Mouse (Mus musculus) CH12.LX (cell line): ENCODE measurements around the gene Ankrd24.

Experiments
- CTCF ChIP-seq, 2 experiments: IDR thresholded peaks in 1 of 2; conservative IDR thresholded peaks in 1 of 2; 2 replicates each; pipeline ENCODE4 v1.5.1; 2011 to 2012; ENCODE audit warnings: low read depth in 2 of 2, low read length in 2 of 2, improper control_type of control experiment in 1 of 2, inconsistent platforms in 1 of 2, mild to moderate bottlenecking in 1 of 2, moderate library complexity in 1 of 2
- MAFK ChIP-seq: IDR thresholded peaks from 2 replicates; pipeline ENCODE4 v1.6.1; 2011; ENCODE audit warnings: low read length, improper control_type of control experiment; ENCODE audit not compliant: insufficient replicate concordance
- MYC ChIP-seq: IDR thresholded peaks from 2 replicates; pipeline ENCODE4 v1.6.1; 2011; ENCODE audit warnings: low read depth, mild to moderate bottlenecking, improper control_type of control experiment, low read length
- NELFE ChIP-seq: IDR thresholded peaks from 2 replicates; pipeline ENCODE4 v1.6.1; 2011; ENCODE audit warnings: low read depth, low read length, improper control_type of control experiment
- POLR2A ChIP-seq: IDR thresholded peaks from 2 replicates; pipeline ENCODE4 v1.6.1; 2011; ENCODE audit warnings: low read depth, mild to moderate bottlenecking, improper control_type of control experiment, low read length
- SIN3A ChIP-seq: IDR thresholded peaks from 2 replicates; pipeline ENCODE4 v1.6.1; 2012; ENCODE audit warnings: low read length, improper control_type of control experiment, inconsistent platforms
- USF2 ChIP-seq: conservative IDR thresholded peaks from 2 replicates; pipeline ENCODE4 v1.6.1; 2011; ENCODE audit warnings: low read depth, low read length, improper control_type of control experiment

DNA sequence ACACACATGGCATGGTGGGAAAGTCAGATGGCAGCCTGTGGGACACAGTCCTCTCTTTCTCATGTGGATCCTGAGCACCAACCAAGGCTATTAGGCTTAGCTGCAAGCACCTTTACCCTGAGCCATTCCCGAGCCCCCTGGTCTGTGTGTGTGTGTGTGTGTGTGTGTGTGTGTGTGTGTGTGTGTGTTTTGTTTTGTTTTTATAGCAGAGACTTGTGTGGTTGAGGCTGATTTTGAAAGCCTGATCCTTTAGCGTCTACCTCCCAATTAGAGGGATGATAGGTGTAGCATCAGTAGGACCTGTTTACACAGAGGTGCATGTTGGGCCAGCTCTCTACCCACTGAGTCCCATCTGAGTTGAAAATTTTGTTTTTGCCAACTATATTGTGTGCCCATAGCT lies 15.8 kb downstream of the Ankrd24 start:
- no peak for TF ChIP-seq CTCF (conservative IDR thresholded peaks at IDR 0.05 in 1 of 2, IDR thresholded peaks at IDR 0.05 in 1 of 2; ENCODE audit: low read depth in 2 of 2, low read length in 2 of 2)
- TF ChIP-seq SIN3A, result no peak
- no peak for TF ChIP-seq USF2
- TF ChIP-seq MYC, result no peak
- no peak for TF ChIP-seq POLR2A
- no peak for TF ChIP-seq NELFE
- TF ChIP-seq MAFK, result no peak
